In genomic region chrX:57298946-57299345, GRCm38 (mm10) we compare ENCODE assay signal across 28 mouse cellular contexts. TPM values are rescaled to one million over a fixed set of nuclear protein-coding genes. Genes with fewer than 3 reads are reported as not detected.
A peak's percentile ranks its signal among the peaks of the same experiment; 100 is the strongest.
DNase-seq lines count a peak whose midpoint lies in the region; ATAC-seq and TF ChIP-seq lines count a peak whose summit lies in the region.
"Had no signal": no experiment of that assay in that cellular context is flagged by ENCODE, and none has a peak within 500 bp of the region (broad histone marks: within the 10 kb centered on the region; RNA-seq: fewer than 3 reads in every experiment).

No protein-coding gene starts in this region.

- H3K36me3 ChIP-seq in lung, embryonic 14.5 days (ENCODE audit: insufficient read depth), result no peaks in the 10 kb centered on the region
- H3K36me3 ChIP-seq in MEL (ENCODE audit: control insufficient read depth in 1 of 2, insufficient read depth in 2 of 2, low read length in 2 of 2), result no peaks in the 10 kb centered on the region
- H3K36me3 ChIP-seq: embryonic facial prominence, embryonic 10.5 days; forebrain, embryonic 10.5 days; heart, embryonic 15.5 days; intestine, embryonic 15.5 days had no signal

- no peak for TF ChIP-seq RAD21 in MEL (IDR thresholded peaks at IDR 0.05; ENCODE audit: low read depth, low read length)

- no peaks in the 10 kb centered on the region for H3K4me1 ChIP-seq in lung, embryonic 14.5 days (ENCODE audit: insufficient read depth)
- H3K4me1 ChIP-seq in lung, adult 2 months (ENCODE audit: control insufficient read depth, insufficient read depth, low read length), result no peaks in the 10 kb centered on the region; the same call in 1 of the 2 replicates
- no peaks in the 10 kb centered on the region for H3K4me1 ChIP-seq in MEL (ENCODE audit: control insufficient read depth in 1 of 2, insufficient read depth in 2 of 2, low read length in 2 of 2)
- H3K4me1 ChIP-seq: embryonic facial prominence, embryonic 10.5 days; forebrain, embryonic 10.5 days; heart, embryonic 15.5 days; intestine, embryonic 15.5 days had no signal

- H3K27me3 ChIP-seq in lung, embryonic 14.5 days (ENCODE audit: insufficient read depth, low read length), result no peaks in the 10 kb centered on the region
- H3K27me3 ChIP-seq in MEL (ENCODE audit: control insufficient read depth in 1 of 2, insufficient read depth in 2 of 2, low read length in 2 of 2), result no peaks in the 10 kb centered on the region
- H3K27me3 ChIP-seq: CH12.LX; heart, embryonic 15.5 days; intestine, embryonic 15.5 days had no signal

- ATAC-seq in lung, embryonic 14.5 days (ENCODE audit: insufficient read depth), result no peak
- peak; percentile 63 for ATAC-seq in megakaryocyte, adult 5-6 weeks (ENCODE audit: poor library complexity, severe bottlenecking)
- ATAC-seq: forebrain, embryonic 16.5 days; hindbrain, embryonic 16.5 days; intestine, embryonic 15.5 days had no signal

- no peak overlapping the region for H3K4me2 ChIP-seq in lung, embryonic 14.5 days
- H3K4me2 ChIP-seq: heart, embryonic 15.5 days; intestine, embryonic 15.5 days had no signal

- no peaks in the 10 kb centered on the region for H3K9me3 ChIP-seq in lung, embryonic 14.5 days (ENCODE audit: low read depth, low read length)
- H3K9me3 ChIP-seq in MEL (replicated peaks; ENCODE audit: insufficient read depth, low read length), result no peaks in the 10 kb centered on the region
- H3K9me3 ChIP-seq: embryonic facial prominence, embryonic 10.5 days; forebrain, embryonic 10.5 days; heart, embryonic 15.5 days; intestine, embryonic 15.5 days had no signal

- no peaks in the 10 kb centered on the region for H3K79me2 ChIP-seq in MEL (ENCODE audit: control insufficient read depth, insufficient read depth, low read length, poor library complexity)

- H3K4me3 ChIP-seq in lung, embryonic 14.5 days (ENCODE audit: low read depth, low read length), result no peak overlapping the region
- no peak overlapping the region for H3K4me3 ChIP-seq in lung, adult 2 months (replicated peaks; ENCODE audit: extremely low read depth, low read depth, low read length)
- H3K4me3 ChIP-seq in MEL (ENCODE audit: control insufficient read depth in 1 of 2, insufficient read depth in 1 of 2, low read depth in 2 of 2, low read length in 2 of 2), result no peak overlapping the region
- H3K4me3 ChIP-seq: embryonic facial prominence, embryonic 10.5 days; forebrain, embryonic 10.5 days; heart, embryonic 15.5 days; intestine, embryonic 15.5 days; left cerebral cortex, adult 2 months had no signal

- peak; percentile 22 for DNase-seq in lung, embryonic 14.5 days
- no peak for DNase-seq in lung, adult 2 months
- peak; percentile 7 for DNase-seq in MEL (ENCODE audit: low read depth, low spot score)
- DNase-seq in brain, adult 2 months (ENCODE audit: low read depth, low spot score), result peak; percentile 3
- DNase-seq in retina, embryonic 14.5 days (ENCODE audit: low spot score), result no peak
- DNase-seq in left cerebral cortex, adult 8-10 months (ENCODE audit: low spot score in 2 of 2), result no peak
- DNase-seq: adrenal gland, postnatal 25 days; B cell, adult 2 months; cerebellum, adult 11 months; cerebellum, postnatal 14 days; gastrocnemius, postnatal 25 days; heart, postnatal 4 days; kidney, adult 8-10 months; kidney, postnatal 10 days; midbrain, embryonic 14.5 days; right cerebral cortex, postnatal 14 days; thymus, adult 2 months; thymus, postnatal 4 days had no signal

- no peak for TF ChIP-seq POLR2A in lung, adult 2 months (IDR thresholded peaks at IDR 0.05; ENCODE audit: borderline replicate concordance, extremely low read depth, low read depth, low read length)
- TF ChIP-seq POLR2A in MEL (IDR thresholded peaks at IDR 0.05; ENCODE audit: control insufficient read depth in 1 of 2, insufficient read depth in 1 of 2, low read depth in 1 of 2, low read length in 2 of 2, poor library complexity in 1 of 2), result no peak

- no peak overlapping the region for H3K9ac ChIP-seq in lung, embryonic 14.5 days
- H3K9ac ChIP-seq in MEL (ENCODE audit: control insufficient read depth, low read depth, low read length, poor library complexity, severe bottlenecking), result no peak overlapping the region
- H3K9ac ChIP-seq: heart, embryonic 15.5 days; intestine, embryonic 15.5 days had no signal

- no peak for TF ChIP-seq CTCF in lung, embryonic 14.5 days (IDR thresholded peaks at IDR 0.05; ENCODE audit: low read depth)
- no peak for TF ChIP-seq CTCF in lung, adult 2 months (IDR thresholded peaks at IDR 0.05; ENCODE audit: insufficient read depth, low read length)
- TF ChIP-seq CTCF in MEL (IDR thresholded peaks at IDR 0.05 in 2 of 3, conservative IDR thresholded peaks at IDR 0.05 in 1 of 3; ENCODE audit: control insufficient read depth in 1 of 3, insufficient read depth in 1 of 3, low read depth in 2 of 3, low read length in 3 of 3, poor library complexity in 1 of 3, severe bottlenecking in 1 of 3), result no peak

- WGBS in lung, embryonic 14.5 days, result 53% methylated on average over 7 of the region's 7 CpGs
- 43% methylated on average over 7 of the region's 7 CpGs for WGBS in lung, adult 2 months

- no peak overlapping the region for H3K27ac ChIP-seq in lung, embryonic 14.5 days (ENCODE audit: low read depth)
- no peak overlapping the region for H3K27ac ChIP-seq in MEL (ENCODE audit: control insufficient read depth, low read depth, low read length)
- H3K27ac ChIP-seq: embryonic facial prominence, embryonic 10.5 days; forebrain, embryonic 10.5 days; heart, embryonic 15.5 days; intestine, embryonic 15.5 days; left cerebral cortex, adult 2 months; stomach, postnatal 0 days had no signal

- TF ChIP-seq EP300 in MEL (IDR thresholded peaks at IDR 0.05; ENCODE audit: low read depth in 1 of 2, low read length in 2 of 2), result no peak

TF ChIP-seq in MEL, 35 proteins besides CTCF, POLR2A, EP300 and RAD21:
- TF ChIP-seq E2F4 (IDR thresholded peaks at IDR 0.05; ENCODE audit: borderline replicate concordance, low read depth, low read length) (no peak), MYC (IDR thresholded peaks at IDR 0.05; ENCODE audit: low read depth, low read length) (no peak), MEF2A (IDR thresholded peaks at IDR 0.05; ENCODE audit: extremely low read depth, insufficient replicate concordance, low read depth, low read length, poor library complexity, severe bottlenecking) (no peak), ETS1 (IDR thresholded peaks at IDR 0.05; ENCODE audit: low read depth, low read length) (no peak), ZNF384 (IDR thresholded peaks at IDR 0.05; ENCODE audit: low read depth, low read length) (no peak), CHD2 (IDR thresholded peaks at IDR 0.05; ENCODE audit: low read length) (no peak), TAL1 (IDR thresholded peaks at IDR 0.05; ENCODE audit: low read length) (no peak)
TF ChIP-seq in MEL: peak in this region for 0.

RNA-seq across cellular contexts. Expression of gene Arhgef6, which starts 39.6 kb away (rescaled TPM):
- 19.4 and 27.9 TPM in 2 replicates for polyA plus RNA-seq in lung, embryonic 14.5 days (2014; fragmentation: Nextera tagmentation; extraction: Ambion mirVana)
- 27.5 and 38.2 TPM in 2 replicates for polyA plus RNA-seq in lung, adult 2 months (2012; rRNA removed)
- total RNA-seq in MEL (2012; rRNA removed), result 1.1 and 1.9 TPM in 2 replicates
- polyA plus RNA-seq in MEL (2012; ENCODE audit: insufficient read depth in 1 of 2, insufficient read length in 2 of 2, low read depth in 1 of 2, low replicate concordance in 2 of 2, missing spikeins in 1 of 2), result 1 to 10 TPM in 1 of 2 experiments, not detected in 1; 3.3 TPM
- 160 and 163 TPM in 2 replicates for total RNA-seq in megakaryocyte, adult 5-6 weeks (2015)
- 113 and 130 TPM in 2 replicates for total RNA-seq in megakaryocyte, adult 5-6 weeks (2017)
- total RNA-seq in left cerebral cortex, adult 8-10 months (2022), result 10 to 100 TPM; 12.2 to 19.1 (median 16.4) TPM

Comparison
In these comparisons a context has a peak if more than half of its experiments do, and no peak if none do; other contexts are left out.
1. DNase-seq: peak in lung, embryonic 14.5 days (single experiment), MEL (single experiment) and brain, adult 2 months (single experiment); none in lung, adult 2 months (single experiment), retina, embryonic 14.5 days (single experiment) and left cerebral cortex, adult 8-10 months (0 of 2).
2. RNA of gene Arhgef6, which starts 39.6 kb away (total RNA-seq): 113 to 163 TPM in megakaryocyte, adult 5-6 weeks; 12.2 to 19.1 TPM in left cerebral cortex, adult 8-10 months and 1.1 to 1.9 TPM in MEL; every median in the first group is over 4 times any median in the second.